Mouse (Mus musculus) CH12.LX (cell line): ENCODE data around the gene Znfx1. TPM values are rescaled to one million over a fixed set of nuclear protein-coding genes. Genes with fewer than 3 reads are reported as not detected.

Experiments used
- DNase-seq: peaks from one replicate; pipeline ENCODE4 v3.0.0-alpha.2; 2013; ENCODE audit errors: extremely low read depth
- H3K27ac ChIP-seq: 2 replicates; pipeline ENCODE4 v1.5.1; 2012; ENCODE audit warnings: low read depth, mild to moderate bottlenecking, control low read depth, moderate library complexity; ENCODE audit not compliant: insufficient read depth
- H3K27me3 ChIP-seq: replicated peaks from 2 replicates; pipeline ENCODE3; 2012; ENCODE audit warnings: inconsistent platforms
- H3K36me3 ChIP-seq, 2 experiments: replicated peaks in 1 of 2; 2 replicates each; pipeline versions ENCODE3 to v1.6.1; 2012; ENCODE audit warnings: inconsistent platforms in 1 of 2, low read length in 1 of 2, mild to moderate bottlenecking in 1 of 2, mixed read lengths in 1 of 2, moderate library complexity in 1 of 2; ENCODE audit not compliant: control insufficient read depth in 1 of 2, insufficient read depth in 1 of 2
- H3K4me1 ChIP-seq, 2 experiments: 2 replicates each; pipeline ENCODE4 v1.6.1; 2012; ENCODE audit warnings: inconsistent platforms in 1 of 2, moderate library complexity in 1 of 2; ENCODE audit not compliant: insufficient read depth in 2 of 2, control insufficient read depth in 1 of 2
- H3K4me2 ChIP-seq: 2 replicates; pipeline ENCODE4 v1.6.1; 2012; ENCODE audit warnings: low read depth, mild to moderate bottlenecking, control low read depth; ENCODE audit not compliant: poor library complexity, insufficient read depth, severe bottlenecking
- H3K4me3 ChIP-seq, 3 experiments: fragments of 150-350 bp in 1 of 3; sonication (generic) in 1 of 3; replicated peaks in 1 of 3; 2 replicates each; pipeline versions ENCODE3 to v1.5.1; 2011 to 2012; ENCODE audit warnings: low read depth in 2 of 3, low read length in 2 of 3, mild to moderate bottlenecking in 2 of 3, moderate library complexity in 2 of 3, control low read depth in 1 of 3, improper control_type of control experiment in 1 of 3, inconsistent platforms in 1 of 3, mixed read lengths in 1 of 3; ENCODE audit not compliant: poor library complexity in 1 of 3
- H3K79me2 ChIP-seq: replicated peaks from 2 replicates; pipeline ENCODE4 v1.6.1; 2012; ENCODE audit warnings: mild to moderate bottlenecking, moderate library complexity; ENCODE audit not compliant: control insufficient read depth, poor library complexity, insufficient read depth, severe bottlenecking; ENCODE audit errors: extremely low read depth
- H3K9ac ChIP-seq: 2 replicates; pipeline ENCODE4 v1.6.1; 2012; ENCODE audit warnings: low read depth, mild to moderate bottlenecking, control low read depth, moderate library complexity; ENCODE audit not compliant: insufficient read depth
- H3K9me3 ChIP-seq: replicated peaks from 2 replicates; pipeline ENCODE3; 2012; ENCODE audit warnings: low read length, inconsistent platforms, mixed read lengths
- BHLHE40 ChIP-seq: IDR thresholded peaks from 2 replicates; pipeline ENCODE4 v1.6.1; 2011; ENCODE audit warnings: mild to moderate bottlenecking, low read depth, low read length, improper control_type of control experiment
- CHD1 ChIP-seq: IDR thresholded peaks from 2 replicates; pipeline ENCODE4 v1.6.1; 2012; ENCODE audit warnings: low read depth, low read length, improper control_type of control experiment, inconsistent platforms
- CTCF ChIP-seq, 2 experiments: IDR thresholded peaks in 1 of 2; conservative IDR thresholded peaks in 1 of 2; 2 replicates each; pipeline ENCODE4 v1.5.1; 2011 to 2012; ENCODE audit warnings: low read depth in 2 of 2, low read length in 2 of 2, improper control_type of control experiment in 1 of 2, inconsistent platforms in 1 of 2, mild to moderate bottlenecking in 1 of 2, moderate library complexity in 1 of 2
- E2F4 ChIP-seq: IDR thresholded peaks from 2 replicates; pipeline ENCODE4 v1.6.1; 2011; ENCODE audit warnings: low read depth, low read length, improper control_type of control experiment; ENCODE audit not compliant: insufficient replicate concordance
- EP300 ChIP-seq: IDR thresholded peaks from 2 replicates; pipeline ENCODE4 v1.6.1; 2011; ENCODE audit warnings: low read length, improper control_type of control experiment
- ETS1 ChIP-seq: conservative IDR thresholded peaks from 2 replicates; pipeline ENCODE4 v1.6.1; 2012; ENCODE audit warnings: low read depth, mild to moderate bottlenecking, inconsistent platforms, low read length, improper control_type of control experiment, moderate library complexity
- GABPA ChIP-seq: IDR thresholded peaks from 2 replicates; pipeline ENCODE4 v1.6.1; 2012; ENCODE audit warnings: low read depth, low read length, improper control_type of control experiment, inconsistent platforms; ENCODE audit not compliant: insufficient replicate concordance
- IRF4 ChIP-seq: IDR thresholded peaks from 2 replicates; pipeline ENCODE4 v1.6.1; 2014; ENCODE audit warnings: low read depth, mild to moderate bottlenecking, inconsistent platforms, low read length, improper control_type of control experiment
- JUN ChIP-seq: IDR thresholded peaks from 2 replicates; pipeline ENCODE4 v1.6.1; 2011; ENCODE audit warnings: low read depth, mild to moderate bottlenecking, low read length, improper control_type of control experiment, moderate library complexity; ENCODE audit not compliant: insufficient read depth
- KAT2A ChIP-seq: IDR thresholded peaks from 2 replicates; pipeline ENCODE4 v1.6.1; 2012; ENCODE audit warnings: low read length, improper control_type of control experiment, inconsistent platforms; ENCODE audit not compliant: insufficient replicate concordance
- MAX ChIP-seq: IDR thresholded peaks from 2 replicates; pipeline ENCODE4 v1.6.1; 2011; ENCODE audit warnings: low read length, improper control_type of control experiment
- MAZ ChIP-seq: IDR thresholded peaks from 2 replicates; pipeline ENCODE4 v1.6.1; 2012; ENCODE audit warnings: low read depth, mild to moderate bottlenecking, inconsistent platforms, low read length, improper control_type of control experiment, moderate library complexity
- MEF2A ChIP-seq: IDR thresholded peaks from 2 replicates; pipeline ENCODE4 v1.6.1; 2014; ENCODE audit warnings: low read depth, mild to moderate bottlenecking, inconsistent platforms, low read length, improper control_type of control experiment, borderline replicate concordance
- MXI1 ChIP-seq: IDR thresholded peaks from 2 replicates; pipeline ENCODE4 v1.6.1; 2011; ENCODE audit warnings: mild to moderate bottlenecking, low read depth, low read length, improper control_type of control experiment
- MYC ChIP-seq: IDR thresholded peaks from 2 replicates; pipeline ENCODE4 v1.6.1; 2011; ENCODE audit warnings: low read depth, mild to moderate bottlenecking, improper control_type of control experiment, low read length
- NELFE ChIP-seq: IDR thresholded peaks from 2 replicates; pipeline ENCODE4 v1.6.1; 2011; ENCODE audit warnings: low read depth, low read length, improper control_type of control experiment
- PAX5 ChIP-seq: IDR thresholded peaks from 2 replicates; pipeline ENCODE4 v1.6.1; 2012; ENCODE audit warnings: low read length, inconsistent platforms, mixed read lengths
- POLR2AphosphoS2 ChIP-seq: IDR thresholded peaks from 2 replicates; pipeline ENCODE4 v1.6.1; 2011; ENCODE audit warnings: low read depth, low read length, improper control_type of control experiment
- RAD21 ChIP-seq: IDR thresholded peaks from 2 replicates; pipeline ENCODE4 v1.6.1; 2011; ENCODE audit warnings: low read depth, mild to moderate bottlenecking, low read length, improper control_type of control experiment, moderate library complexity
- RCOR1 ChIP-seq: conservative IDR thresholded peaks from 2 replicates; pipeline ENCODE4 v1.6.1; 2012; ENCODE audit warnings: low read depth, mild to moderate bottlenecking, inconsistent platforms, low read length, improper control_type of control experiment
- SIN3A ChIP-seq: IDR thresholded peaks from 2 replicates; pipeline ENCODE4 v1.6.1; 2012; ENCODE audit warnings: low read length, improper control_type of control experiment, inconsistent platforms
- UBTF ChIP-seq: IDR thresholded peaks from 2 replicates; pipeline ENCODE4 v1.6.1; 2012; ENCODE audit warnings: low read depth, mild to moderate bottlenecking, inconsistent platforms, low read length, improper control_type of control experiment, moderate library complexity
- ZC3H11A ChIP-seq: IDR thresholded peaks from 2 replicates; pipeline ENCODE4 v1.6.1; 2012; ENCODE audit warnings: low read depth, mild to moderate bottlenecking, inconsistent platforms, low read length, improper control_type of control experiment
- ZMIZ1 ChIP-seq: IDR thresholded peaks from 2 replicates; pipeline ENCODE4 v1.6.1; 2012; ENCODE audit warnings: low read depth, mild to moderate bottlenecking, inconsistent platforms, low read length, improper control_type of control experiment
- dilution Hi-C: fragments of 300-500 bp; cut with MboI; formaldehyde crosslinking; loops from 2 replicates; pipeline ENCODE4 v1.14.3; 2020; ENCODE audit warnings: low sequenced_read_pairs; ENCODE audit not compliant: extremely low pct_unique_long_range_greater_than_20kb, extremely low pct_ligation_motif_present
- in situ Hi-C: fragments of 300-500 bp; cut with MboI; formaldehyde crosslinking; loops from 3 replicates; pipeline ENCODE4 v1.14.3; 2019; ENCODE audit warnings: low sequenced_read_pairs, low pct_ligation_motif_present, low pct_unique_long_range_greater_than_20kb, mixed read lengths
- polyA plus RNA-seq: library from polyadenylated mRNA; unstranded; fragments of >175 nt; gene quantifications from 2 replicates; pipeline ENCODE4 v1.2.1, GENCODE M21; 2012; ENCODE audit warnings: low read depth; ENCODE audit not compliant: insufficient read length
- total RNA-seq, 2 experiments: library from RNA; depleted of rRNA; stranded (reverse); fragments of 300-350 nt in 1 of 2; fragments of >200 nt in 1 of 2; gene quantifications; 2 replicates each; pipeline ENCODE4 v1.2.3; 2012 to 2014

The Znfx1 gene
- total and polyA plus RNA-seq, 3 experiments: 5.1 to 9.0 (median 8.1) TPM

GRCm38 (mm10) chr2:167019396-167019795 lies 43.4 kb downstream of the Znfx1 start:
- TF ChIP-seq ETS1: no peak
- TF ChIP-seq PAX5: no peak
- TF ChIP-seq POLR2AphosphoS2: no peak
- TF ChIP-seq MEF2A: no peak
- no peak for TF ChIP-seq CTCF (conservative IDR thresholded peaks at IDR 0.05 in 1 of 2, IDR thresholded peaks at IDR 0.05 in 1 of 2; ENCODE audit: low read depth in 2 of 2, low read length in 2 of 2)
- TF ChIP-seq ZC3H11A: no peak
- TF ChIP-seq MXI1: no peak
- TF ChIP-seq, all 38 proteins: peak for 0
- no peaks in the 10 kb centered on the region for H3K27me3 ChIP-seq
- no peak for DNase-seq
- no peak overlapping the region for H3K4me2 ChIP-seq
- peaks cover 55 to 70% of the 10 kb centered on the region in 2 experiments for H3K36me3 ChIP-seq
- H3K27ac ChIP-seq: no peak overlapping the region
- dilution Hi-C loops (no loop called here), in situ Hi-C loops (no loop called here)
- H3K9me3 ChIP-seq: no peaks in the 10 kb centered on the region
- peaks cover 9 to 18% of the 10 kb centered on the region in 2 experiments for H3K4me1 ChIP-seq
- H3K4me3 ChIP-seq: no peak overlapping the region
- no peak overlapping the region for H3K9ac ChIP-seq
- H3K79me2 ChIP-seq: peaks cover 28% of the 10 kb centered on the region

GRCm38 (mm10) chr2:167015382-167015718 lies 47.5 kb downstream of the Znfx1 start:
- peaks cover 27 to 36% of the 10 kb centered on the region in 2 experiments for H3K36me3 ChIP-seq
- peak overlapping the region; percentile 99 for H3K4me2 ChIP-seq
- dilution Hi-C loops: no loop called here
- H3K27ac ChIP-seq: no peak overlapping the region
- H3K9ac ChIP-seq: peak overlapping the region; percentile 73
- no peaks in the 10 kb centered on the region for H3K27me3 ChIP-seq
- DNase-seq: no peak
- H3K9me3 ChIP-seq: no peaks in the 10 kb centered on the region
- peak; percentile 27; the same call in 1 of the 2 replicates for TF ChIP-seq SIN3A
- TF ChIP-seq MAX: no peak
- TF ChIP-seq MYC: 0 out of 2 replicates have a peak, but pooled peaks have one; percentile 5
- peak; percentile 6; the same call in 1 of the 2 replicates for TF ChIP-seq MXI1
- TF ChIP-seq, all 38 proteins: peak for 3
- peaks cover 9 to 18% of the 10 kb centered on the region in 2 experiments for H3K4me1 ChIP-seq
- peaks cover 28% of the 10 kb centered on the region for H3K79me2 ChIP-seq
- in situ Hi-C loops: no loop called here
- peak overlapping the region; percentile 69 to 99 (median 83) for H3K4me3 ChIP-seq

GRCm38 (mm10) chr2:167014702-167015381 lies 48.0 kb downstream of the Znfx1 start, which contains the start of gene Ddx27:
TSS of gene Ddx27 (plus strand) at chr2:167015193.
- H3K27me3 ChIP-seq: no peaks in the 10 kb centered on the region
- H3K9ac ChIP-seq: peak within 1 kb of the TSS; percentile 73
- H3K79me2 ChIP-seq: peaks cover 28% of the 10 kb centered on the region
- in situ Hi-C loops (no loop called here), dilution Hi-C loops (no loop called here)
- peaks cover 9 to 18% of the 10 kb centered on the region in 2 experiments for H3K4me1 ChIP-seq
- peaks cover 22 to 31% of the 10 kb centered on the region in 2 experiments for H3K36me3 ChIP-seq
- H3K4me3 ChIP-seq: peak within 1 kb of the TSS; percentile 69 to 99 (median 83)
- peak within 1 kb of the TSS; percentile 99 for H3K4me2 ChIP-seq
- DNase-seq: peak; percentile 89
- H3K9me3 ChIP-seq: no peaks in the 10 kb centered on the region
- no peak within 1 kb of the TSS for H3K27ac ChIP-seq
- TF ChIP-seq EP300 (no peak), GABPA (no peak; the same call in 1 of the 2 replicates), KAT2A (peak; percentile 83; the same call in 1 of the 2 replicates), MXI1 (peak; percentile 98), E2F4 (0 out of 2 replicates have a peak, but pooled peaks have one; percentile 14), UBTF (no peak), MAZ (no peak), IRF4 (peak; percentile 47; the same call in 1 of the 2 replicates), BHLHE40 (no peak), ZMIZ1 (peak; percentile 71; the same call in 1 of the 2 replicates), ETS1 (no peak), NELFE (peak; percentile 79), RCOR1 (no peak), JUN (no peak), CHD1 (no peak), MEF2A (no peak; the same call in 1 of the 2 replicates), RAD21 (no peak)
